Mouse (Mus musculus): ENCODE measurements around the gene Nckap1l. TPM values are rescaled to one million over a fixed set of nuclear protein-coding genes. Genes with fewer than 3 reads are reported as not detected.
A peak's percentile ranks its signal among the peaks of the same experiment; 100 is the strongest.

Nckap1l gene
- polyA plus RNA-seq, 2 experiments = 3.9 to 4.5 TPM

DNA sequence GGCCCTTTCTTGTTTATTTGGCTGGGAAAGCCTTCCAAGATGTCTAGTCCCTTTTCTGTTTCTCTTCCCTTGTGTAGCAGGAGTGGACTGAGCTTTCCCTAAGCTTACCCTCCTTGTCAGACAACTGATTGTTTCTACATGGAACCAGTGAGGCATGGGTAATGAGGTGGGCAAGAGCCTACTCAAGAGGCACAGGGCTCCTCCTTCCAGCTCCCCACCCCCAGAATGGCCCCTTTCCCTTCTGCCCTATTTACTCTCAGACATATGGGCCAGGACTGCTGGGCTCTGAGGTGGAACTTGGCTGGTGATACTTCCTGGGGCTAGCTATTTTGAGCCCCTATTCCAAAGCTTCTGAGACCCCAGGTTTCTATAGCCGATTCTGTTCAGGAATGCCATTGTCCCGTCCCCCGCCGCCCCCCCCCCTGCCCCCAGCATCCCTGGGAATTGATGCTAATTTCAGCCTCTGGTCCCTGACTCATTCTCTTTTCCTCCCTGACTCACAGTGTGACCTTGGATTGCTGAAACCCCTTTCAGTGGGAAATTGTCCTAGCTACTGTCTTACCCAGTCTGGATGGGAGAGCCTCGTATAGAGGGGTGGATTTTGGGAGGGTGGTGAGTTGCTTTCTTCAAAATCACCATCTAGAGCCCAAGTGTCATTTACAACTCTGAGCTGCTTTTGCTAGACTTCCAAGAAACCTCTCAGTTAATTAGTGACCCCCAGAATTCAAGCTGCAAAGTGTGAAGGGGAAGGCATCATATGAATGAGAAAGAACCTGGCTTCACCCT, 65.2 kb downstream of the Nckap1l start:
- peaks cover 18% of the 10 kb centered on the region for H3K4me1 ChIP-seq (ENCODE audit: control insufficient read depth, insufficient read depth, low read length)
- H3K9ac ChIP-seq (ENCODE audit: low read depth, low read length, severe bottlenecking) = no peak overlapping the region
- H3K27me3 ChIP-seq (ENCODE audit: control insufficient read depth, insufficient read depth, low read length) = no peaks in the 10 kb centered on the region
- no peak overlapping the region for H3K4me2 ChIP-seq (replicated peaks; ENCODE audit: low read depth, low read length, severe bottlenecking)
- no peak; the same call in 1 of the 2 replicates for ATAC-seq (ENCODE audit: low FRiP score, low read depth)
- DNase-seq (ENCODE audit: low spot score) = no peak
- no peak overlapping the region for H3K4me3 ChIP-seq (replicated peaks; ENCODE audit: low read length)
- TF ChIP-seq POLR2A (IDR thresholded peaks at IDR 0.05; ENCODE audit: borderline replicate concordance, extremely low read depth, insufficient read depth, insufficient read length) = no peak
- H3K27ac ChIP-seq (replicated peaks; ENCODE audit: low read depth, low read length) = no peak overlapping the region
- no peaks in the 10 kb centered on the region for H3K36me3 ChIP-seq (ENCODE audit: control insufficient read depth, insufficient read depth, low read length)
- 15% methylated on average over 5 of the region's 5 CpGs for WGBS
- H3K9me3 ChIP-seq (ENCODE audit: control insufficient read depth, low read length) = no peaks in the 10 kb centered on the region

DNA sequence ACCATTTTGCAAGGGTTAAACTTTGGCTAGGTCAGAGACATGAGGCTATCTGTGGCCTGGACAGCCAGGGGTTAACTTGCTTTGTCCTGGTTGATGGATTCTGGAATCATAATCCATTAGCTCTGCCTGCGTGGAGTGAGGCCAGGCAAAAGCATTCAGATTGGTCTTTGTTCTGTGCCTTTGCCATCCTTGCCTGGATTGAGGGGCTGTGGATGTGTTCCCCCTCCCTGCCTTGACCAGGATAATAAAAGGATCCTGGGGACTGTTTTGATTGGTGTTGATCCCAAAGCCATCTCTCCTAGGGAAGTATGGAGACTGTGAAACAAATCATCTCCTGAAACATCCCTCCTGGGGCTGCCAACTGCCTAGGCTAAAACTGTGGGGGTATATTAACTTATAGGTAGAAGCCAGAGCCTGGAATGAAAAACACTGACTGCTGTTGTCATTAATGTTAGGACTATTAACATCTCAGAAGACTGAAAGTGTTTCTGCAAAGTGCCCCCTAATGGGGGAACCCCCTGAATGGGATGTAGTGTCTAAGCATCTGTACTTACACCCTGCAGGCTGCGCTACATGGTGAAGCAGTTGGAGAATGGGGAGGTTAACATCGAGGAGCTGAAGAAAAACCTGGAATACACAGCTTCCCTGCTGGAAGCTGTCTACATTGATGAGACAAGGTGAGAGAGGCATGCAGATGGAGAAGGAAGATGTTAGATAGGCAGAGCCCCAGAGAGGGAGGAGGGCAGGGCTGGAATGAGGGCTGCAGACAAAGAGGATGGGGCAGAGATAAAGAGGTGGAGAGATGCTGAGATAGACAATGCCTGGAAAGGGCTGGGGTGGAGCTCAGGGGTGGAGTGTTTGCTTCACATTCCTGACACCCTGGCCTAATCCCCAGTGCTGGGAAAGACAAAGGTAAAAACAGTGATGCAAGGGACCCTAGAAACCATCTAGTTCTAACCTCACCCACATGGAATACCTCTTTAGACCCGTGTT, 66.1 kb downstream of the Nckap1l start:
- no peak for ATAC-seq (ENCODE audit: low FRiP score, low read depth)
- 42% methylated on average over 4 of the region's 4 CpGs for WGBS
- no peaks in the 10 kb centered on the region for H3K36me3 ChIP-seq (ENCODE audit: control insufficient read depth, insufficient read depth, low read length)
- H3K27me3 ChIP-seq (ENCODE audit: control insufficient read depth, insufficient read depth, low read length) = no peaks in the 10 kb centered on the region
- TF ChIP-seq POLR2A (IDR thresholded peaks at IDR 0.05; ENCODE audit: borderline replicate concordance, extremely low read depth, insufficient read depth, insufficient read length) = no peak
- no peak overlapping the region for H3K9ac ChIP-seq (ENCODE audit: low read depth, low read length, severe bottlenecking)
- no peaks in the 10 kb centered on the region for H3K9me3 ChIP-seq (ENCODE audit: control insufficient read depth, low read length)
- peaks cover 12% of the 10 kb centered on the region for H3K4me1 ChIP-seq (ENCODE audit: control insufficient read depth, insufficient read depth, low read length)
- no peak overlapping the region for H3K27ac ChIP-seq (replicated peaks; ENCODE audit: low read depth, low read length)
- H3K4me2 ChIP-seq (replicated peaks; ENCODE audit: low read depth, low read length, severe bottlenecking) = no peak overlapping the region
- H3K4me3 ChIP-seq (replicated peaks; ENCODE audit: low read length) = no peak overlapping the region
- no peak for DNase-seq (ENCODE audit: low spot score)

DNA sequence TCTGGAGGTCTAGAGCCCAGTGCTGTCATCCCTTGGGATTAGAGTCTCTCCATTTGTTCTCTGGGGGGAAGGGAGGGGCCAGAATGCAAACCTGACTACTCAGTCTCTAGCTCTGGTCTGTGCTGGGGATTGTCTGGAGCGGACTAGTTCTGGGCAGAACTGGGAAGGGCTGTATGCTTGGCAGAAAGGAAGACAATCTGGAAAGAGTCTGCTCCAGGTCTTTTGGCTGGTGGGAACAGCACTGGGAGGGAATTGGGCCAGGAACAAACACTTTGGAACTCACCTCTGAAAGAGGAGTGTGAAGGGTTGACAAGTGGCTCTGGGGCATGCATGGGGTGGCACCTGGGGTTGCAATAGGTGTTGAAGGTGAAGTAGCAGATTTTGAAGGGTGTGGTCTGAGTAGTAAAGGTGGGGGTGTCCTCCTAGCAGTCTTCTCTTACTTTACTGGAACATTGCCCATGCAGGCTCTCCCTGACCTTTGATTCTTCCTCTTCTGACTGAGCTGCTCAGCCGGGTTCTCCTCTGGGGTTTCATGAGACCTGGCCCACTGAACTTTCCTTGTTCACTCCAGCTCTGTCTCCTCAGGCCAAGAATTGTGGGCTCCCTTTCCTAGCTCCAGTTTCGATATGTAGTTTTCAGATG, 69.0 kb downstream of the Nckap1l start:
- H3K9ac ChIP-seq (ENCODE audit: low read depth, low read length, severe bottlenecking) = no peak overlapping the region
- no peak overlapping the region for H3K4me2 ChIP-seq (replicated peaks; ENCODE audit: low read depth, low read length, severe bottlenecking)
- no peaks in the 10 kb centered on the region for H3K9me3 ChIP-seq (ENCODE audit: control insufficient read depth, low read length)
- no peak overlapping the region for H3K27ac ChIP-seq (replicated peaks; ENCODE audit: low read depth, low read length)
- H3K4me3 ChIP-seq (replicated peaks; ENCODE audit: low read length) = no peak overlapping the region
- DNase-seq (ENCODE audit: low spot score) (no peak), ATAC-seq (ENCODE audit: low FRiP score, low read depth) (no peak)
- no peak for TF ChIP-seq POLR2A (IDR thresholded peaks at IDR 0.05; ENCODE audit: borderline replicate concordance, extremely low read depth, insufficient read depth, insufficient read length)
- H3K36me3 ChIP-seq (ENCODE audit: control insufficient read depth, insufficient read depth, low read length) = no peaks in the 10 kb centered on the region
- 64% methylated on average over 3 of the region's 3 CpGs for WGBS
- no peaks in the 10 kb centered on the region for H3K27me3 ChIP-seq (ENCODE audit: control insufficient read depth, insufficient read depth, low read length)
- H3K4me1 ChIP-seq (ENCODE audit: control insufficient read depth, insufficient read depth, low read length) = peaks cover 12% of the 10 kb centered on the region

- ATAC-seq (ENCODE audit: low FRiP score, low read depth) (no peak), DNase-seq (ENCODE audit: low spot score) (no peak)
- Histone ChIP-seq H3K4me3 (replicated peaks; ENCODE audit: low read length) (no peak overlapping the region), H3K4me1 (ENCODE audit: control insufficient read depth, insufficient read depth, low read length) (peaks cover 12% of the 10 kb centered on the region), H3K4me2 (replicated peaks; ENCODE audit: low read depth, low read length, severe bottlenecking) (no peak overlapping the region), H3K27me3 (ENCODE audit: control insufficient read depth, insufficient read depth, low read length) (no peaks in the 10 kb centered on the region), H3K36me3 (ENCODE audit: control insufficient read depth, insufficient read depth, low read length) (no peaks in the 10 kb centered on the region), H3K9ac (ENCODE audit: low read depth, low read length, severe bottlenecking) (no peak overlapping the region), H3K27ac (replicated peaks; ENCODE audit: low read depth, low read length) (no peak overlapping the region), H3K9me3 (ENCODE audit: control insufficient read depth, low read length) (no peaks in the 10 kb centered on the region)
- 56% methylated on average over 3 of the region's 3 CpGs for WGBS
- no peak for TF ChIP-seq POLR2A (IDR thresholded peaks at IDR 0.05; ENCODE audit: borderline replicate concordance, extremely low read depth, insufficient read depth, insufficient read length)
Observed at GRCm38 (mm10) chr15:103523156-103523555, 69.6 kb downstream of the Nckap1l start.

GRCm38 (mm10) chr15:103530372-103530771, 76.8 kb downstream of the Nckap1l start:
- 10% methylated on average over 5 of the region's 5 CpGs for WGBS
- no peaks in the 10 kb centered on the region for H3K36me3 ChIP-seq (ENCODE audit: control insufficient read depth, insufficient read depth, low read length)
- H3K4me1 ChIP-seq (ENCODE audit: control insufficient read depth, insufficient read depth, low read length) = no peaks in the 10 kb centered on the region
- H3K27me3 ChIP-seq (ENCODE audit: control insufficient read depth, insufficient read depth, low read length) = no peaks in the 10 kb centered on the region; the same call in 1 of the 2 replicates
- no peak overlapping the region for H3K4me2 ChIP-seq (replicated peaks; ENCODE audit: low read depth, low read length, severe bottlenecking)
- ATAC-seq (ENCODE audit: low FRiP score, low read depth) (peak; percentile 56; the same call in 1 of the 2 replicates), DNase-seq (ENCODE audit: low spot score) (peak; percentile 57)
- H3K27ac ChIP-seq (replicated peaks; ENCODE audit: low read depth, low read length) = no peak overlapping the region
- H3K4me3 ChIP-seq (replicated peaks; ENCODE audit: low read length) = no peak overlapping the region
- no peak overlapping the region for H3K9ac ChIP-seq (ENCODE audit: low read depth, low read length, severe bottlenecking)
- no peak for TF ChIP-seq POLR2A (IDR thresholded peaks at IDR 0.05; ENCODE audit: borderline replicate concordance, extremely low read depth, insufficient read depth, insufficient read length)
- H3K9me3 ChIP-seq (ENCODE audit: control insufficient read depth, low read length) = no peaks in the 10 kb centered on the region

Data from limb, embryonic 14.5 days (tissue).